Mouse (Mus musculus): Measurements from ENCODE around the gene Srp14. TPM values are rescaled to one million over a fixed set of nuclear protein-coding genes. Genes with fewer than 3 reads are reported as not detected.

Srp14 gene
- polyA plus RNA-seq, 1 experiment = 252 TPM

GRCm38 (mm10) chr2:118491281-118491731 lies 11.8 kb upstream of the Srp14 start:
- no peak for TF ChIP-seq POLR2A (IDR thresholded peaks at IDR 0.05; ENCODE audit: borderline replicate concordance, low read depth, low read length)
- H3K4me3 ChIP-seq (ENCODE audit: insufficient read depth, low read length) = no peak overlapping the region
- H3K4me1 ChIP-seq (ENCODE audit: control insufficient read depth, insufficient read depth, low read length) = peaks cover 38% of the 10 kb centered on the region

GRCm38 (mm10) chr2:118490241-118491091 lies 11.0 kb upstream of the Srp14 start:
- TF ChIP-seq POLR2A (IDR thresholded peaks at IDR 0.05; ENCODE audit: borderline replicate concordance, low read depth, low read length) = no peak
- TF ChIP-seq CTCF (IDR thresholded peaks at IDR 0.05; ENCODE audit: low read depth, low read length) = no peak
- peak overlapping the region; percentile 6; the same call in 1 of the 2 replicates for H3K4me3 ChIP-seq (ENCODE audit: insufficient read depth, low read length)
- H3K27ac ChIP-seq (ENCODE audit: insufficient read depth, low read depth, low read length) = peak overlapping the region; percentile 88
- H3K4me1 ChIP-seq (ENCODE audit: control insufficient read depth, insufficient read depth, low read length) = peaks cover 38% of the 10 kb centered on the region

More at GRCm38 (mm10) chr2:118491281-118491731, 11.8 kb upstream of the Srp14 start:
- H3K27ac ChIP-seq (ENCODE audit: insufficient read depth, low read depth, low read length) = peak overlapping the region; percentile 88

GRCm38 (mm10) chr2:118487806-118488205 lies 8.3 kb upstream of the Srp14 start:
- no peak for TF ChIP-seq POLR2A (IDR thresholded peaks at IDR 0.05; ENCODE audit: borderline replicate concordance, low read depth, low read length)
- TF ChIP-seq CTCF (IDR thresholded peaks at IDR 0.05; ENCODE audit: low read depth, low read length) = no peak
- Histone ChIP-seq H3K4me1 (ENCODE audit: control insufficient read depth, insufficient read depth, low read length) (peaks cover 38% of the 10 kb centered on the region), H3K27ac (ENCODE audit: insufficient read depth, low read depth, low read length) (no peak overlapping the region), H3K4me3 (ENCODE audit: insufficient read depth, low read length) (no peak overlapping the region)

- Histone ChIP-seq H3K27ac (ENCODE audit: insufficient read depth, low read depth, low read length) (no peak overlapping the region), H3K4me3 (ENCODE audit: insufficient read depth, low read length) (no peak overlapping the region), H3K4me1 (ENCODE audit: control insufficient read depth, insufficient read depth, low read length) (peaks cover 36% of the 10 kb centered on the region)
- TF ChIP-seq CTCF (IDR thresholded peaks at IDR 0.05; ENCODE audit: low read depth, low read length) = peak; percentile 98
- no peak for TF ChIP-seq POLR2A (IDR thresholded peaks at IDR 0.05; ENCODE audit: borderline replicate concordance, low read depth, low read length)
Measured at GRCm38 (mm10) chr2:118486933-118487332, 7.4 kb upstream of the Srp14 start.

GRCm38 (mm10) chr2:118485415-118485814 lies 5.9 kb upstream of the Srp14 start:
- Histone ChIP-seq H3K4me3 (ENCODE audit: insufficient read depth, low read length) (no peak overlapping the region), H3K4me1 (ENCODE audit: control insufficient read depth, insufficient read depth, low read length) (peaks cover 22% of the 10 kb centered on the region), H3K27ac (ENCODE audit: insufficient read depth, low read depth, low read length) (no peak overlapping the region)
- TF ChIP-seq POLR2A (IDR thresholded peaks at IDR 0.05; ENCODE audit: borderline replicate concordance, low read depth, low read length) = no peak

GRCm38 (mm10) chr2:118484386-118484898 lies 4.9 kb upstream of the Srp14 start:
- H3K4me3 ChIP-seq (ENCODE audit: insufficient read depth, low read length) = no peak overlapping the region
- H3K27ac ChIP-seq (ENCODE audit: insufficient read depth, low read depth, low read length) = no peak overlapping the region
- TF ChIP-seq CTCF (IDR thresholded peaks at IDR 0.05; ENCODE audit: low read depth, low read length) (no peak), POLR2A (IDR thresholded peaks at IDR 0.05; ENCODE audit: borderline replicate concordance, low read depth, low read length) (no peak)
- peaks cover 17% of the 10 kb centered on the region for H3K4me1 ChIP-seq (ENCODE audit: control insufficient read depth, insufficient read depth, low read length)

- Histone ChIP-seq H3K4me1 (ENCODE audit: control insufficient read depth, insufficient read depth, low read length) (peaks cover 13% of the 10 kb centered on the region), H3K27ac (ENCODE audit: insufficient read depth, low read depth, low read length) (no peak overlapping the region), H3K4me3 (ENCODE audit: insufficient read depth, low read length) (no peak overlapping the region)
- TF ChIP-seq POLR2A (IDR thresholded peaks at IDR 0.05; ENCODE audit: borderline replicate concordance, low read depth, low read length) = no peak
- no peak for TF ChIP-seq CTCF (IDR thresholded peaks at IDR 0.05; ENCODE audit: low read depth, low read length)
Measured at GRCm38 (mm10) chr2:118483032-118483431, 3.5 kb upstream of the Srp14 start.

GRCm38 (mm10) chr2:118480886-118481285 lies 1.4 kb upstream of the Srp14 start:
- H3K27ac ChIP-seq (ENCODE audit: insufficient read depth, low read depth, low read length) = no peak overlapping the region
- TF ChIP-seq POLR2A (IDR thresholded peaks at IDR 0.05; ENCODE audit: borderline replicate concordance, low read depth, low read length) = no peak
- TF ChIP-seq CTCF (IDR thresholded peaks at IDR 0.05; ENCODE audit: low read depth, low read length) = no peak

GRCm38 (mm10) chr2:118478833-118479549 lies 520 bp downstream of the Srp14 start:
- Histone ChIP-seq H3K27ac (ENCODE audit: insufficient read depth, low read depth, low read length) (peak overlapping the region; percentile 40; the same call in 1 of the 2 replicates), H3K4me3 (ENCODE audit: insufficient read depth, low read length) (peak overlapping the region; percentile 92), H3K4me1 (ENCODE audit: control insufficient read depth, insufficient read depth, low read length) (peaks cover 7% of the 10 kb centered on the region)
- TF ChIP-seq CTCF (IDR thresholded peaks at IDR 0.05; ENCODE audit: low read depth, low read length) = no peak
- TF ChIP-seq POLR2A (IDR thresholded peaks at IDR 0.05; ENCODE audit: borderline replicate concordance, low read depth, low read length) = no peak

More at GRCm38 (mm10) chr2:118480886-118481285, 1.4 kb upstream of the Srp14 start:
- H3K4me3 ChIP-seq (ENCODE audit: insufficient read depth, low read length) = no peak overlapping the region
- H3K4me1 ChIP-seq (ENCODE audit: control insufficient read depth, insufficient read depth, low read length) = peaks cover 7% of the 10 kb centered on the region
